Mouse (Mus musculus): ENCODE results near the gene Nr4a1. TPM values are rescaled to one million over a fixed set of nuclear protein-coding genes. Genes with fewer than 3 reads are reported as not detected.

Gene Nr4a1
- polyA plus RNA-seq, 1 experiment from 2014 or later: 5.1 TPM

- H3K27ac ChIP-seq: no peak overlapping the region
- WGBS: 63% methylated on average over 10 of the region's 10 CpGs
Measured at GRCm38 (mm10) chr15:101260387-101260786, 6.3 kb downstream of the Nr4a1 start.

GRCm38 (mm10) chr15:101260874-101261622, 7.0 kb downstream of the Nr4a1 start:
- Histone ChIP-seq H3K4me2 (replicated peaks) (no peak overlapping the region), H3K27ac (0 out of 2 replicates have a peak overlapping the region, but pooled peaks have one; percentile 32), H3K4me1 (replicated peaks; ENCODE audit: control insufficient read depth, insufficient read depth, low read length) (peaks cover 7% of the 10 kb centered on the region), H3K9me3 (ENCODE audit: control insufficient read depth, low read length) (no peaks in the 10 kb centered on the region), H3K9ac (no peak overlapping the region), H3K27me3 (ENCODE audit: control insufficient read depth, insufficient read depth, low read length) (peaks cover 9% of the 10 kb centered on the region), H3K4me3 (replicated peaks; ENCODE audit: low read length) (no peak overlapping the region), H3K36me3 (replicated peaks; ENCODE audit: control insufficient read depth, insufficient read depth) (no peaks in the 10 kb centered on the region)
- 77% methylated on average over 13 of the region's 13 CpGs for WGBS
- ATAC-seq (ENCODE audit: low FRiP score) (no peak), DNase-seq (ENCODE audit: low spot score) (no peak)

More at GRCm38 (mm10) chr15:101260387-101260786, 6.3 kb downstream of the Nr4a1 start:
- H3K27me3 ChIP-seq (ENCODE audit: control insufficient read depth, insufficient read depth, low read length): peaks cover 2% of the 10 kb centered on the region
- no peak overlapping the region for H3K4me3 ChIP-seq (replicated peaks; ENCODE audit: low read length)
- no peak overlapping the region for H3K9ac ChIP-seq
- DNase-seq (ENCODE audit: low spot score): no peak
- H3K4me2 ChIP-seq (replicated peaks): no peak overlapping the region
- H3K4me1 ChIP-seq (replicated peaks; ENCODE audit: control insufficient read depth, insufficient read depth, low read length): 0 out of 2 replicates have a peak, but pooled peaks cover under 1% of the 10 kb centered on the region
- ATAC-seq (ENCODE audit: low FRiP score): no peak
- H3K9me3 ChIP-seq (ENCODE audit: control insufficient read depth, low read length): no peaks in the 10 kb centered on the region
- no peaks in the 10 kb centered on the region for H3K36me3 ChIP-seq (replicated peaks; ENCODE audit: control insufficient read depth, insufficient read depth)

GRCm38 (mm10) chr15:101262502-101262901, 8.4 kb downstream of the Nr4a1 start:
- Histone ChIP-seq H3K4me2 (replicated peaks) (no peak overlapping the region), H3K36me3 (replicated peaks; ENCODE audit: control insufficient read depth, insufficient read depth) (no peaks in the 10 kb centered on the region), H3K27ac (no peak overlapping the region), H3K4me3 (replicated peaks; ENCODE audit: low read length) (no peak overlapping the region), H3K9me3 (ENCODE audit: control insufficient read depth, low read length) (no peaks in the 10 kb centered on the region), H3K4me1 (replicated peaks; ENCODE audit: control insufficient read depth, insufficient read depth, low read length) (peaks cover 16% of the 10 kb centered on the region), H3K9ac (no peak overlapping the region), H3K27me3 (ENCODE audit: control insufficient read depth, insufficient read depth, low read length) (peaks cover 22% of the 10 kb centered on the region)
- 60% methylated on average over 5 of the region's 5 CpGs for WGBS
- ATAC-seq (ENCODE audit: low FRiP score): no peak
- no peak for DNase-seq (ENCODE audit: low spot score)

- Histone ChIP-seq H3K4me2 (replicated peaks) (peak overlapping the region; percentile 93), H3K9me3 (ENCODE audit: control insufficient read depth, low read length) (no peaks in the 10 kb centered on the region), H3K9ac (peak overlapping the region; percentile 65), H3K27me3 (ENCODE audit: control insufficient read depth, insufficient read depth, low read length) (peaks cover 25% of the 10 kb centered on the region), H3K36me3 (replicated peaks; ENCODE audit: control insufficient read depth, insufficient read depth) (no peaks in the 10 kb centered on the region), H3K27ac (peak overlapping the region; percentile 20; the same call in 1 of the 2 replicates), H3K4me3 (replicated peaks; ENCODE audit: low read length) (peak overlapping the region; percentile 50), H3K4me1 (replicated peaks; ENCODE audit: control insufficient read depth, insufficient read depth, low read length) (peaks cover 16% of the 10 kb centered on the region)
- peak; percentile 73 for DNase-seq (ENCODE audit: low spot score)
- peak; percentile 72; the same call in 1 of the 2 replicates for ATAC-seq (ENCODE audit: low FRiP score)
- WGBS: under 1% methylated on average over 55 of the region's 57 CpGs
Measured at GRCm38 (mm10) chr15:101266132-101266963, 12.3 kb downstream of the Nr4a1 start.

GRCm38 (mm10) chr15:101267053-101268032, 13.3 kb downstream of the Nr4a1 start:
- peak overlapping the region; percentile 50 for H3K4me3 ChIP-seq (replicated peaks; ENCODE audit: low read length)
- peaks cover 25% of the 10 kb centered on the region for H3K27me3 ChIP-seq (ENCODE audit: control insufficient read depth, insufficient read depth, low read length)
- DNase-seq (ENCODE audit: low spot score): no peak
- H3K4me2 ChIP-seq (replicated peaks): peak overlapping the region; percentile 93
- no peaks in the 10 kb centered on the region for H3K9me3 ChIP-seq (ENCODE audit: control insufficient read depth, low read length)
- peak overlapping the region; percentile 65 for H3K9ac ChIP-seq
- peaks cover 7% of the 10 kb centered on the region for H3K36me3 ChIP-seq (replicated peaks; ENCODE audit: control insufficient read depth, insufficient read depth)
- H3K4me1 ChIP-seq (replicated peaks; ENCODE audit: control insufficient read depth, insufficient read depth, low read length): peaks cover 16% of the 10 kb centered on the region
- no peak overlapping the region for H3K27ac ChIP-seq
- ATAC-seq (ENCODE audit: low FRiP score): no peak
- 7% methylated on average over 25 of the region's 25 CpGs for WGBS

GRCm38 (mm10) chr15:101270101-101270820, 16.2 kb downstream of the Nr4a1 start:
- no peak overlapping the region for H3K4me3 ChIP-seq (replicated peaks; ENCODE audit: low read length)
- no peak overlapping the region for H3K27ac ChIP-seq
- ATAC-seq (ENCODE audit: low FRiP score): no peak
- DNase-seq (ENCODE audit: low spot score): no peak
- H3K27me3 ChIP-seq (ENCODE audit: control insufficient read depth, insufficient read depth, low read length): peaks cover 24% of the 10 kb centered on the region
- H3K36me3 ChIP-seq (replicated peaks; ENCODE audit: control insufficient read depth, insufficient read depth): peaks cover 23% of the 10 kb centered on the region
- WGBS: 92% methylated on average over 29 of the region's 29 CpGs
- no peaks in the 10 kb centered on the region for H3K9me3 ChIP-seq (ENCODE audit: control insufficient read depth, low read length)
- no peak overlapping the region for H3K9ac ChIP-seq
- peaks cover 16% of the 10 kb centered on the region for H3K4me1 ChIP-seq (replicated peaks; ENCODE audit: control insufficient read depth, insufficient read depth, low read length)
- H3K4me2 ChIP-seq (replicated peaks): no peak overlapping the region

- Histone ChIP-seq H3K36me3 (replicated peaks; ENCODE audit: control insufficient read depth, insufficient read depth) (peaks cover 23% of the 10 kb centered on the region), H3K27ac (no peak overlapping the region), H3K4me1 (replicated peaks; ENCODE audit: control insufficient read depth, insufficient read depth, low read length) (peaks cover 8% of the 10 kb centered on the region), H3K27me3 (ENCODE audit: control insufficient read depth, insufficient read depth, low read length) (peaks cover 16% of the 10 kb centered on the region), H3K9me3 (ENCODE audit: control insufficient read depth, low read length) (no peaks in the 10 kb centered on the region), H3K4me3 (replicated peaks; ENCODE audit: low read length) (no peak overlapping the region), H3K4me2 (replicated peaks) (no peak overlapping the region), H3K9ac (no peak overlapping the region)
- WGBS: 89% methylated on average over 3 of the region's 3 CpGs
- DNase-seq (ENCODE audit: low spot score) (no peak), ATAC-seq (ENCODE audit: low FRiP score) (no peak)
Measured at GRCm38 (mm10) chr15:101271107-101271506, 17.0 kb downstream of the Nr4a1 start.

GRCm38 (mm10) chr15:101271513-101271912, 17.4 kb downstream of the Nr4a1 start:
- Histone ChIP-seq H3K27ac (no peak overlapping the region), H3K9me3 (ENCODE audit: control insufficient read depth, low read length) (no peaks in the 10 kb centered on the region), H3K36me3 (replicated peaks; ENCODE audit: control insufficient read depth, insufficient read depth) (peaks cover 23% of the 10 kb centered on the region), H3K4me1 (replicated peaks; ENCODE audit: control insufficient read depth, insufficient read depth, low read length) (peaks cover 5% of the 10 kb centered on the region; the same call in 1 of the 2 replicates), H3K27me3 (ENCODE audit: control insufficient read depth, insufficient read depth, low read length) (peaks cover 11% of the 10 kb centered on the region), H3K4me2 (replicated peaks) (no peak overlapping the region), H3K9ac (no peak overlapping the region), H3K4me3 (replicated peaks; ENCODE audit: low read length) (no peak overlapping the region)
- 81% methylated on average over 15 of the region's 15 CpGs for WGBS
- DNase-seq (ENCODE audit: low spot score): no peak
- ATAC-seq (ENCODE audit: low FRiP score): no peak
